Mouse (Mus musculus): Measurements from ENCODE around the gene Cfdp1.

Gene Cfdp1

DNA sequence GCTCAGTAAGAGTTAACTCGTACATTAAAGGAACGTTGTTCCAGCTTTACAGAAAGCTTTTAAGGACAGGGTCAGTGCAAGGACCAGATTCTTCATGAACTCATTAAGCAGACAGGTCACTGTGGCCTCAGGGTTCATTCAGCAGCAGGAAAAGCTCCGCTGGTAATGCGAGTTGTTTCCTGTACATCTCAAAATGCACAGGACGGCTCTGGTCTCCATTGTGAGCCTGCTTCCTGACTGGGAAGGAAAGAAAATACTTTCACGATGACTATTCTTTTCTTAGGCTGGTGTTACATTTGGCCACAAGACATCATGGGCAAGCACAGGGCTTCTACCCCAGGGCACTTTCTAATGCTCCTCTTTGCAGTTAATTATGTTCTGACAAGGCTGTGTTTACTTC is 52.6 kb downstream of the Cfdp1 start:
- no peak for DNase-seq (ENCODE audit: low spot score in 2 of 2)

DNA sequence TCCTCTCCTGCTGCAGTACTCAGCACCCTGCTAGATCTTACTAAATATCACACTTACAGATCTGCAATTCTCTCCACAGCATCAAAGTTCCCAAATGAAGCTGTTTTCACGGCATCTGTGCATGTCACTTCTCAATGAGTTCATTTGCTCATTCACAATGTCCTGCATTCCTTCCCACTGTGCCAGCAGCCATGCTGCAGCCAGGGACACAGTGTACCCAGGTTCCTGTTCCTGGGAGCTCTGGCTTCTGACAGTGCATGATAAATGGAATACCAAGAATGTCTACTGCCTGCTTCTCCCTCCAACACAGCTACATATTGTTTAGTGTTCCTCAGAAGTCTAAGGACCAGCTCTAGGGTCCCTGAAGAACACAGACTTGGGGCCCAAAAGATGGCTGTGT is 57.6 kb downstream of the Cfdp1 start:
- no peak for DNase-seq (ENCODE audit: low spot score in 2 of 2)

DNA sequence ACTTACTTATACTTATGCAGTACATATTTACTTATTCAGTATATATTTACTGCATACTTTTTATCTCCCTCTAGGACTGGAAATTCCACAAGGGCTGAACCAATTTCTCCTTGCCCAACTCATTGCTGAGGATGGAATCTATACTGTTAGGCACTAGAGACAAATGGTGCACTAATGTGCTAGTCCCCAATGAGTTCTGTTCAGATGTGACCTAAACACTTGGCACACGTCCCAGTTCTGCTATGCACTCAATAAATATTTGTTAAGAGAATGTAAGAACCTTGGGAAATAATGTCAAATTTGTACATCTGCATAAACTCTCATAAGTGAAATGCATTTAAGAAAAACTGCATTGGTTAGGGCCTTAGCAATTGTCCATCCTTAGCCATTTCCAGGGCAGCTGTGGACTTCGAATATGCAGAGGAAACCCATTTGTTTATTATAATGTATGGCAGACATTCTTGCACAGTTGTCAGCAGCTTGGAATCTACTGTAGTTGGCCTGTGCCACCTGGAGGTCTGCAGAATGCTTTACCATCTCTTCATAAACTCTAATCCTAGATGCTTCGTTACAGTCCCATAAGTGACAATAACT is 60.7 kb downstream of the Cfdp1 start:
- no peak for DNase-seq (ENCODE audit: low spot score in 2 of 2)

DNA sequence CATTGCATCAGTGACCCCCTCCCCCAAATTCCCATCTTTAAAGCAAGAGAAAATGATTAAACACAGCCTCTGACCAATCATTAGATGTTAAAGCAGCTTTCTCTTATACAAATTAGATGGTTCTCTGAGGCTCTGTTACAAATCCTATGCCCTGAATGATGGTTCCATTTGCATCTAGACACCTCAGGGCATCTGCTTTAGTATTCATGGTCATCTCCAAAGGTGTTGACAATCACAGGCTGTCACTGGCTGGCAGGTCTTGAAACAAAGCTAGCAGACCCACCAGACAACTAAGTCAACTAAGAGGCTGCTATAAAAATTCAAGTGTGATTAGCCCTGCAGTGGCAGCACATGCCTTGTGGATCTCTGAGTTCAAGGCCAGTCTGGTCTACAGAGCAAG is 64.5 kb downstream of the Cfdp1 start:
- no peak for DNase-seq (ENCODE audit: low spot score in 2 of 2)

DNA sequence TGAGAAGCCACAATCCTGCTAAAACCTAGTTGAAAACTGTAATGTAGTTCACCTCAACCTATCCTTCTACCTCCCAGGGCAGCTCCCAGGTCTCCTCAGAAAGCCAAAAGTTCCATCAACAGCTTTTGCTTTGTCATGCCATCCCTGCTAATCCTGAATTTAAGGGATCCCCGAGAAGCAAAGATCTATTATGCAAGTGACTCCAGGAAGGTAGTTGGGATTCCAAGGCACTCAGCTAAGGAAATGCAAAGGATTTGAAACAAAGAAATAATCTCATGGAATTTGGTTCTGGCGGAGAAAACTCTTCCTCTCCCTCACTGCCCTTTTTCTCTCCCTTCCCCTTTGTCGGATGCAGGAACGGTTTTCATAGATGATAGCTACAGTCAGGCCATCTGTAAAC is 64.9 kb downstream of the Cfdp1 start:
- no peak for DNase-seq (ENCODE audit: low spot score in 2 of 2)

DNA sequence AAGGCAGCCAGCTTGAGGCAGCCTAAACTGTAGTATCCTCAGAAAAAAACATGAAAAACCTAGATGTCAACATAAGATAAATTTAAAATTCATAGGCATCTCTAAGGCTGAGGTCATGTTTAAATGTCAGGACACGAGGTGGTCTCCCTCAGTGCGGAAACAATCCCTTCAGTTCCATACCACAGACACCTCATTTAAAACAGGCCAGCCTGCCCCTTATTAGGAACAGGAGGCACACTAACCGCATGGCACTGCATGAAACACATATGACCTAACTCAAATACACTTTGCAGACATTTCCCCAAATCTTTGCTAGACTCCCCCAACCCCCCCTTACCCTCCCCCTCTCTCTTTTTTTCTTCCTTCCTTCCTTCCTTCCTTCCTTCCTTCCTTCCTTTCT is 65.6 kb downstream of the Cfdp1 start:
- no peak for DNase-seq (ENCODE audit: low spot score in 2 of 2)

DNA sequence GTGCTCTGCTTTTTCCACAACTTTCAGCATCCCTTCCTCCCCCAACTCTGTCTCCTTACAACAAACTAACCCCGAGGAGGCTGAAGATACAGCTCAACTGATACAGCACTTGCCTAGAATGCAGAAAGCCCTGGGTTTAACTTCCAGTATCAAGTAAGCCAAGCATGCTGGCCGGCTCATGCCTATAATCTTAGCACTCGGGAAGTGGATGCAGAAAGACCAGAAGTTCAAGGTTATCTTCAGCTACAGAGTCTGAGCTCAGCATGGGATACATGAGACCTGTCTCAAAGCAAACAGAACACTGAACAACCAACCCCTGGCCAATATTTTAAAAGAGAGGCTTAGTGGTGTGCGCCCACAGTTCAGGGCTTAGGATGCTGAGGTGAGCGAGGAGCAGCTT is 66.0 kb downstream of the Cfdp1 start:
- no peak for DNase-seq (ENCODE audit: low spot score in 2 of 2)

DNA sequence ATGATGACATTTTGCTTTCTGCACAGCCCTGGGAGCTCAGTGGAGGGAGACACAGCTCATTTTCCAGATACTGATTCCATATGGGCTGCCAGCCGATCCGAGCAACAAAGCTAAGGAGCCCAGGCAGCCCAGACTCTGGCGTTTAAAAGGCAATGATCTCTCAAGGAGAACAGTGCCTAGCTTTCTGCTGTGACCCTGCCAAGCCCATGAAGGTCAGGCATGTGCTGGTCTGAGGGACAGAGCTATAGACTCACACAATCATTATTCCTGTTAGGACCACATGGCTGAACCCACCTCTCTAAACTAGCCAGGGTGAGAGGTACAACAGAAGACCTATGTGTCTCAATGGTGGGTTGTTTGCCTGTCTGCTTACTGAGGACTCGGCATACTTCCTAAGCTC is 66.4 kb downstream of the Cfdp1 start:
- DNase-seq (ENCODE audit: low spot score in 2 of 2): no peak

DNA sequence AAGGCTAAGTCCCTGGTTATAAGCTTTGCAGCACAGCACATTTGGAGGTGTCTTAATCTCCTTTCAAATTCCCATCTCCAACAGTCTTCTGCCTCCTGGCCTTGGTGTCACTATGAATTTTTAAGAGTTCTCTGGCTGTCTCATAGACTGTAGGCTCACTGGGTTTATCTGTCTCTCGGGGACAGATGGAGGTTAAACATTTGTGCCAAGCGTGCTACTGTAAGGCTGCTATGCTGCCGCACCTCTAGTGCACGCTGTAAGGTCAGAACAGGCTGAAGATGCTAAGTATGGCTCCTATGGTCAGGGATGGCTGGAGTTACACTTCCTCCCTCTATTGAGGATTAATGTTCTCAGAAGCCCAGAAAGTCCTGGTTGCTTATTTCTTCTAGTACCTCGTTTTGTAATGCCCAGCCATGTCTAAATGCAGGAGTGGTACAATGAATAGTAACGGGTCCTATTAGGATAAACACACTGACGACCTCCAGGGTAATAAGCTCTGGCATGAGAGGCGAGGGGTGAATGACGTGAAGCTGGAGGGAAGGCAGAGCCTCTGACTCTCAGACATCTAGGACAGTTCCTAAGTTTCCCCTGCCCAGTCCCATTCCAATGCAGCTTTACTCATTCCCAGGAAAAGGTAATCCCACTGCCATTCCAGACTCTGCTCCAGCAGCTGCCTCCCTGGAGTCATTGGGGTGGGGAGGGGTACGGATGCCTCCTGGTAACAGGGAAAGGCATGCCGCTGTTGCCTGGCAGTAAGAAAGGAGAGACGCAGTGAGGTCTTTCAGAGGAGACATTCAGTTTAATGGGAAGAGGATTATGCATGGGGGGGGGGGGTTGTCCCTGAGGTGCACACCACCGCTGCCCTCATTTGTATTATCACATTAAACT is 67.1 kb downstream of the Cfdp1 start:
- no peak for DNase-seq (ENCODE audit: low spot score in 2 of 2)

DNA sequence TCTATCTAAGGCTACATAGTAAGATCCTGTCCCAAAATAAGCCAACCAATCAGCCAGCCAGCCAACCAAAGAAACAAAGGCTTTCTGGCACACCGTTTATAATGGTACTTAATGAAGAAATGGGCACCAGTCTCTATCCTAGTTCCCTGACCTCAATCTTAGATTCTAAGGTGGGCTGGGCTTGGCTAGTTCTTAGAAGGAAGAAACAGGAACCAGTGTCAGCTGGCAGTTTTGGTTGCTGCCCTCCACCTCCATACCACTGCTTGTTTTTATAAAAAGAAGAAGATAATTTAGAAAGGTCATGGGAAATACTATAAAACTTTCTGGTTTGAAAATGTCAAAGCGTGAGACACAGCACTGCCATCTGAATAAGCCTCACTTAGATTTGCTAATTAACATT is 68.0 kb downstream of the Cfdp1 start:
- DNase-seq (ENCODE audit: low spot score in 2 of 2): no peak

DNA sequence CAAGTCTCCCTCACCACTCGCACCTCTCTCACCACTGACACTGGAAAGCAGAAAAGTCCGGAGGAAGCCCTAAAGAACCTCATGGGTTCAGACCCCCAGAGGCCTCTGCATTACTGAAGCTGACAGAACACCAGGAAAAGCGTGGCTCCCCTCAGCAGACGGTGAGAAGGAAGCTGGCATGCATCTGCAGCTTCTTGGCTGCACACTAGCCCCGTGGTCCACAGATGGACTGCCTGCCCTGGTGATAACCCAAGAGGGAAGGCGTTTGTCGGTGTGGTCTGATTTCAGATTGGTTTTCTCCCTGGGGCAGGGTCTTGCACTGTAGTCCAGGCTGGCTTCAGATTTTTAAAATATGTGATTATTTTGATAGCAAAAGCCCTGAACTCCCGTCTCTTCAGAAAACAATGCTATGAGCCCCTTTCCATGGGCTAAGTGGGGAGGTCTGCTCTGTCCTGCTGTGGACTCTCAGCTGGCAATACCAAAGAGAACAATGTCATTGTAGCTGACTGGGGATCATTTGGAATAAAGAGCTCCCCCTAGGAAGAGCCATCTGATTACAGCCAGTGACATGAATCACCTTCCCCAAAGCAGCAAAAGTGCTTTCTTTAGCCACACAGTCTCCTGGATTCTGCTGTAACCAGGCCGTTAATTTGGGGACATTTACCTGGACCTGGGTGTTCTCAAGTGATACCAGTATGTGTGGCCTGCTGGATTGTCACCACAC is 71.3 kb downstream of the Cfdp1 start:
- DNase-seq (ENCODE audit: low spot score in 2 of 2): no peak

DNA sequence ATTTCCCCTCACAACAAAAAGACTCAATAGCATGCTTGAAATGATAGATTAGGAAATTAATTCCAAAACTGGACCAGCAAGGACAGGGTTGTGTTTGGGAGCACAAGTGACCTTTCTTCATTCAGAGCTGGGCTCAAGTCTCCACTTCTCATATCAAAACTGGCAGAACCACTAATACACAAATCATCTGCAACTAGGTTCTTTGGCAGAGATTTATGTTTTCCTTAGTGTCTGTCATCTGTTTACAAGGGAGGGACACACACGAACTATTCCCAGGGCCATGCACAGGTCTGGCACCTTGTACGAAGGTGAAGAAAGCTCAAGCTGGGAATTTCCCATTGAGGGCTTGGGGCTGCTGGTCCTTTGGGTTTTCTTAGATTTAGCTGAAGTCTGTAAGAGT is 71.9 kb downstream of the Cfdp1 start:
- no peak for DNase-seq (ENCODE audit: low spot score in 2 of 2)

DNA sequence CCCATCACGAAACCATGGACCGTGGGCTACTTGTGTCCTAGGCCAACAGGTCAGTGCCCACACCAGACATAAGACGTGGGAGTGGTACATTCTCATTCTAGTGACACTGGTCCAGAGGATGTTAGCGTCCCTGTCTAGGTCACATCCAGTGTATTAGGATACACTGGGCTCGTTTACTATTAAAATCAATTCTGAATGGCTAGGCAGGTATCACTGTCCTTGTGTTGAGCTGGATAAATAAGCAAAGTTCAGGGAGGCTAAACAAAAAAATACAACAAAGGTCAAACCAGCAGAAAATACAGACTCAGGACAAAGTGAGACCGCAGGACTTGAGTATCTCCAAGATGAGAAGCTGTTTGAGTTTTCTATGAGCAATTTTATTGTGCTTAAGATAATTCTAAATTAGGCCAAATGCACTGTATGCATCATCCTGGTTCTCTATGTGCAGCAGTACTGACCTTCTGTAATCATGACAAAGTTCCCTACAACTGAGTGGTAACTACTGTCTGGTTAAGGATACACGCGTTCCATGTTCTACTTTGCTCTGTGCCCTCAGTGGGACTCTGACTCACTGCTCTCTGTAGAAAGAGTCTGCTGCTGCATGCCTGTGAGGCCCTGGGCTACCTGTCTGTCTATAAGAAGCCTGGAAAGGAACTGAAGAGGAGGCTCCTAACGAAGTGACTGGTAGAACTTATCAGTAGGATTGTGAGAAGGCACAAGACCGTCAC is 73.2 kb downstream of the Cfdp1 start:
- no peak for DNase-seq (ENCODE audit: low spot score in 2 of 2)

DNA sequence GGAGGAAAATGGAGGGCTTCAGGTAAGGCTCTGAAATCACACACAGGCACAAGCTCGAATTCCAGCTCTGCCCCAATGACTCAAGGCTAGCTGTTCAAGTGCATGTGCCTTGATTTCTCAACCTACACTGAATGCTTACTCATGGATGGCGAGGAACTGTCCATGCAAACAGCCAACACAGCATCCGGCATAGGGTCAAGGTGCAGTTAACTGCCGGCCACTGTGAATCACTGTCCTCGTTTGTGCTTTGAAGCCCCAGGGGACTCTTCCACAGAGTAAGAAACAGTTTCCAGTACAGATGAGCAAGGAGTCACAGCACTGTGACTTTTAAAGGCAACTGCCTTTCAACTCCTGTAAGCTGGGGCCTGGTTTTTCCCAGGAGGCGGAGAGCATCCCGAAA is 74.4 kb downstream of the Cfdp1 start:
- no peak for DNase-seq (ENCODE audit: low spot score in 2 of 2)

DNA sequence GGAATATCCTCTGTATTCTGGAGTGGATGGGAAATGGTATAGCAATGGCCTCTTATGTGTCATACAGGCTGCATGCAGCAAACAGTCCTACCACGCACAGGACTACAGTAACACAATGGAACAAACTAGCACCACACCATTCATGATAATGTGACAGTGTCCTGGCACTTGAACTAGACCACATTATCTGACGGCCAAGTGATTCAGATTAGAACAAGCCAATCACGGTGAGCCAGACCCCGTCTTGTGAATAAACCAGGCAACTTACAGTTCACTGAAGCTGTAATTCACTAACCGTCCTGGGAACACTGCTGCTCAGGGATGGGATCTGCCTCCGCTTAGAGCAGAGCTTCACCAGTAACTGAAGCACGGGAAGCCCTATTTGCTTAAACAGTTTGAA is 75.3 kb downstream of the Cfdp1 start:
- no peak for DNase-seq (ENCODE audit: low spot score in 2 of 2)

DNA sequence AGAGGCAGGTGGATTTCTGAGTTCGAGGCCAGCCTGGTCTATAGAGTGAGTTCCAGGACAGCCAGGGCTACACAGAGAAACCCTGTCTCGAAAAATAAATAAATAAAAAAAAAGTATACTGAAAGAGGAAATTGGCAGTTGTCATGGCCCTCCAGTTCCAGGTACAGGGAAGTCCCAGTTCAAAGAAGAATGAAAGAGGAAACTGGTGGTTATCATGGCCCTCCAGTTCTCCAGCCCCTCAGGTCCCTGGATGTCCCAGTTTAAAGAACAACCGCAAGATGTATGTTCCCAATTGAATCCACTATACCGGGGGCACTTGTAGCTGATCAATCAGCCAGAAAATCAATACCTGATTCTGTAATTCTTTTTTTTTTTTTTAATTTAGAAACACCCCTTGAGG is 77.6 kb downstream of the Cfdp1 start:
- no peak for DNase-seq (ENCODE audit: low spot score in 2 of 2)

DNA sequence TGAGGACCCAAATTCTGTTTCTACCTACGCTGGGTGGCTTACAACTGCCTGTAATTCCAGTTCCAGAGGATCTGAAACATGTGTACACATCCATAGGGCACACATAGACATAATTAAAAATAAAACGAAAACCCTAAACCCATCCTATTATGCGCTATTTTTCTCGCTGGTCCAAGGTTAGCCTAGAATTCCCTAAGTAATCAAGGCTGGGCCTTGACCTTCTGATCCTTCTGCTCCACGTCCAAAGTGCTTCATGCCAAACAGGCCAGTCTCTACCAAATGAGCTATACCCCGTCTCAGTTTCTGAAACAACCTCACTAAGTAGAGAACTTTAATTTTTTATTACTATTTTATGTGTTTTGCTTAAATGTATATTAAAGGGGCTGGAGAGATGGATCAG is 78.3 kb downstream of the Cfdp1 start:
- no peak for DNase-seq (ENCODE audit: low spot score in 2 of 2)

DNA sequence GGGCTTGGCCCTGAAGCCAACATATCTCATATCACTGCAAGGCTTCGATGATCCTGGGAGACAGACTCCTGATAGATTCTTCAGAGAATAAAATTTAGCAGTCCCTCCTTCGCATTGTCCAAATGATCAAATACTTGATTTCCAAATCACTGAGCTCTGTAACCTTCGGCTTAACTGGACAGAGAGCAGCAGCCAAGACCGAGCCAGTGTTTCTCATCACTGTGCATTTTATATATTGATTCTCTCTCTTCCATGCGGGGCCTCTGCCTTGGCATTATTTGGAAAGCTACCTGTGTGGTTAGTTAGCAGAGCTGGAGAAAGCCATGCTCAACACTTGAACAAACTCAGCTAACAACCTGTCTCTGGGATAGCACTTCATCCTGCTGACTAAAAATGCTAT is 80.6 kb downstream of the Cfdp1 start:
- no peak for DNase-seq (ENCODE audit: low spot score in 2 of 2)

DNA sequence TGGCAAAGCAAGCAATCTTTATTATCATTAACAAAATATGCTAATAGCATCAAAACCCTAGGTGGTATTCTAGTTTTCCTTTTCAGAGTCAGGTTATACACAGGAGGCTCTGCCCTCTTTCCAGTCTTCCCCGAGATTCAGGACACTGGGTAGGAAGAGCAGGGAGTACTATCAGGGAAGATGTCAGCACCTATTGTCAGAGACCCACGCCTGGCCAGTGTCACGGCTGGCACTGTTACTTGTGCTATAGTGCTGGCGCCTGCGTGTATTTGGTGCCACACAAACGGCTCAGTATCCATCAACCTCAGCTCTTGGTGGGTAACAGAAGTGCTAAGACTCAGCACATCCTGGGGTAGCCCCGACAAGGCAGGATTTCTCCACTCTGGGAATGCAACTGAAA is 81.0 kb downstream of the Cfdp1 start:
- DNase-seq (ENCODE audit: low spot score in 2 of 2): no peak

DNA sequence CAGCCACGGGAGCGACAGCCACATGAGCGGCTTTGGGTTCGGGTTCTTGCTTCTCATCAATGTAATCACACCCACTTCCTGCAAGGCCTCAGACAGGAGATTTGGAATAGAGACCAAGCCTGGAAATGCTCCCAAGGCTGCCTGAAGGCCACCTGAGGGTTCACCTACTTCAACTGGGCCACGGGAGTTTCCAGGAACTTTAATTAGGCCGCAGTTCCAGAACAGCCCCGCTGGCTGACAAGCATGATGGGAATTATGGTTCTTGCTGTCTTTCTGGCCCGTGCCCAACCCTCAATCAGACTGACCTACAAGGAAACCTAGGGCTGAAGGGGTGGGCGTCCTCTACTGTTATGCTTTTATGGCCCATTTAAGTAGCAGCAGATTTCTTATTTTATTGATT is 82.0 kb downstream of the Cfdp1 start:
- no peak for DNase-seq (ENCODE audit: low spot score in 2 of 2)

DNA sequence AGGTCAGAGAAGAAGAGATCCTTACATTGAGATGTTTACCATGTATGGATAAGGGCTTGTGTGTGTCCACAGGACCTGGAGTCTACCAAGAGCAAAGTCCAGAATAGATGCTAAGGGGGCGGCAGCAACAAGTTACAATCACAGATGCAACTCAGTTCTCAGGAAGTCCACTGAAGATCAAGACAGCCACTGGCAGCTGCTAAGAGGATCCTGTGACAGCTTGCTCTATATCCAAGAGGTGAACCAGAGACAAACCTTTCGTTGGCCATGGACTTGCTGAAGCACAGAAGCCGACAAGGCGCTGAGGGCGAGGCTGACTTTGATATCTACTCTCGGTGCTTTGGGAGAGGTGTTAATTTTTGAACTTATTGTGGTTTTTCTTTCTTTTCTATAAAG is 82.5 kb downstream of the Cfdp1 start:
- no peak for DNase-seq (ENCODE audit: low spot score in 2 of 2)

DNA sequence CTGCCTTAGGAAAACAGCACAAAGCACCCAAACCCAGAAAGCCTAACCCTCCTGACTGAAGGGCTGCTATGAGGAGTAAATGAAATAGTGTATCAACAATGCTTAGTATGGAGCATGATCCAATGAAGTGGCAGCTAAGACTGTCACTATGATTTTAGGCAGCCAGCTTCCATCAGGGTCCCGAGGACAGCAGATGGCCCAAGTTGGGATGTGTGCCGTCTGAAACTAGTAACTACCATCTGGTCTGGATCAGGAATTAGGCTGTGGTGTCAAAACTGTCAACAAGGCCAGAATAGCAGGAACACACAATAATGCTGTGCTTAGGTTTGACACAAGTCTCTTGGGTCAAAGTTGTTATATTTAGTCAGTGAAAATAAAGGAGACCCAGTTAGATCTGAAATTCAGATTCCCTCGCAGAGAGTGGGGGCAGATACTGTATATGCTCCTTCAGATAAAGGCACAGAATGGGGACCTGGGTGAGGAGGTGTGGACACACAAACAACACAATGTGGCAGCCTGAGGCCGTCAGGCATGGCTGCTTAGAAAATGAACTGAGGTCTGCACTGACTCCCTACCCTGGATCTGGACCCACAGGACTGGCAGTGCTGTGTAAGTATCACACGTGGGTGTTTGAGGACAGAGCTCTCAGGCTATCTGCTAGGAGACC is 83.0 kb downstream of the Cfdp1 start:
- no peak for DNase-seq (ENCODE audit: low spot score in 2 of 2)

Measured in spleen, postnatal 14 days (tissue).